Mouse (Mus musculus): ENCODE measurements at regions not wholly inside any gene's neighbourhood (a gene's known extent, or its start where the extent isn't known, plus 50 kb on each side); places are given as distances from the start of the nearest gene placed in this dataset.

GRCm38 (mm10) chr11:63524254-63524653 lies 395.5 kb downstream of the Pmp22 start:
- no peak for TF ChIP-seq CTCF (conservative IDR thresholded peaks at IDR 0.05; ENCODE audit: low read length)
- TF ChIP-seq POU5F1 (IDR thresholded peaks at IDR 0.05; ENCODE audit: borderline replicate concordance, low read length), result no peak

All from E14TG2a.4 (cell line).